Mouse (Mus musculus) embryo, embryonic 11 days (tissue): Measurements from ENCODE around the gene Gm10837.
"Not testable (repeated sequence)": the region's sequence is repeated elsewhere in the genome, so short reads cannot be mapped to it uniquely, and the experiment has no call there.

Experiments used
- DNase-seq: peaks from one replicate; pipeline ENCODE4 v3.0.0-alpha.2; 2015

Gm10837 gene

DNA sequence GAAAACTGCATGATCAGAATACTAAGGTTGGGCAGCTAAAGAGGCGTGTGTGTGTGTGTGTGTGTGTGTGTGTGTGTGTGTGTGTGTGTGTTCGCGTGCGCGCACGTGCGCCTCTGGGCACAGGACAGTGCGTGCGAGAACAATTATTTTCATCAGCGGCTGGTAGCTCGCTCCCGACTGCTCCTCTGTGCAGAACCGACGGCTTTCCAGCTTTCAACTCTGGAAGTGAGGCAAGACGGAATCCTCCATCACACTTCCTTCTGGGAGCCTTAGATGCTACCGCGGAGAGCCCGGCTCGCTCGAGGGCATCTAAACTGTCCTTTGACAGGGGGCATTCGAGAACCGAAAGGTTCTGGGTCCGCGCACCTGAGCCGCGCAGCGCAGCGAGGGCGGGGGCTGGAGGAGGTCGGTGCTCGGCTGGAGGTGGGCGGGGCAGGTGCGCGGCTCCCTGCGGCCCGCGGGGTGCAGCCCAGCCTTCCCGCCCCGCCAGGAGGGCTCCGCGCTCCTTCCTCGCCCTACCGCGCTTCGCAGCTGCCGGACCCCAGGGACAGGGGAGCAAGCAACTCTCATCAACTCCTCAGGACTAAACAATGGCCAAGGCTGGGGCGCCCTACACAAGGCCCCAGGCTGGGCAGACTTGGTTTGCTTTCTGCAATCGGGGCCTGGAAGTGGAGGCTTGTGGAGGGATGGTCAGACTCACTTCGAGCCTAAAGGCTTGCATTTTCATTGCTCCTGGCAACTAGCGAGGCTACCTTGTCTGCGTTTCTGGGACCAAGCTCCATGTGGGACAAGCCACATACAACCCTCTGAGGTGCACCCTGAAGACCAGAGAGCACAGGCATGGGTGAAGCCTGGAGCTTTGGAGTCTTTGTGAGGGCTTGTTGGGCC is at the start of gene Gm10837:
Gene Gm10837, plus strand, starts transcription at position 146 of the 888 bp plus-strand sequence.
- DNase-seq = peak; percentile 69

DNA sequence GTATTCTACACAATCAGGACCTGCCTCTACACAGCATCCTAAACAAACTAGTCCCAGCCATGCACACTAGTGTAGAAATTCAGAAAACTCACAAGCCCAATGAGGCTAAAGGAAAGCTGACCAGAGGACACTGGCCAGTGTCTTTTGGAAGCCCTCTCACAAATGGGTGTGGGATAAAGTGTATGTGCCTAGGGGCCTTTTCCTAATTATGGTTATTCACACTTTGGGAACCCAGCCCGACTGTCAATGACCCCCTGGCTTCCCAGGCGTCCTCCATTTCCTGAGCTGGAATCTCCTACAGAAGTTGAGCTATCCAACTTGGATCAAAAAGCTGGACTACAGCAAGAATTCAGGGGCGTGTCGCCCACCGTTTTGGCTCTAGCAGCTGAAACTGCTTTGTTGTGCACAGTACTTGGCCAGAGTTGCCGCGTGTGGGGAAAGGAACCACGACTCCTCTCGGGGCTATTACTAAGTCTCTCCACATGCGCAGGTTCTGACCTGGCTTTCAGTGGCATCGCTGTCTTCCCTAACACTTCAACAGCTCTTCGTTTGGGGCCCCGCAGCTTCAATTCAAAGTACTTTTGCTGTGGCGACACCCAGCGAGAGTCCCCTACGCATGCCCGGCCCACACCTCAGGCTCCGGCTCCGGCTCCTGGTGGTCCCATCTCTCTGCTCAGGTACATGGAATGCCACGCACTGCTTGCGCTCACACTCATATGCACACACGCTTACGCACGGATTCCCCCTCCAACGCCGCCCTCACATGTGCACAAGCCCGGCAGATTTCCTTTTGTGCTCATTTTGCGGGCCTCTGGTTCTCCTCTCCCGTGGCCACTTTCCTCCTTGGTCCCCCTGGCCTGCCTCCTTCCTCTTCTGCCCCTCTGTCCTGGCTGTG is 40.5 kb upstream of the Gm10837 start:
- peak; percentile 62 for DNase-seq

DNA sequence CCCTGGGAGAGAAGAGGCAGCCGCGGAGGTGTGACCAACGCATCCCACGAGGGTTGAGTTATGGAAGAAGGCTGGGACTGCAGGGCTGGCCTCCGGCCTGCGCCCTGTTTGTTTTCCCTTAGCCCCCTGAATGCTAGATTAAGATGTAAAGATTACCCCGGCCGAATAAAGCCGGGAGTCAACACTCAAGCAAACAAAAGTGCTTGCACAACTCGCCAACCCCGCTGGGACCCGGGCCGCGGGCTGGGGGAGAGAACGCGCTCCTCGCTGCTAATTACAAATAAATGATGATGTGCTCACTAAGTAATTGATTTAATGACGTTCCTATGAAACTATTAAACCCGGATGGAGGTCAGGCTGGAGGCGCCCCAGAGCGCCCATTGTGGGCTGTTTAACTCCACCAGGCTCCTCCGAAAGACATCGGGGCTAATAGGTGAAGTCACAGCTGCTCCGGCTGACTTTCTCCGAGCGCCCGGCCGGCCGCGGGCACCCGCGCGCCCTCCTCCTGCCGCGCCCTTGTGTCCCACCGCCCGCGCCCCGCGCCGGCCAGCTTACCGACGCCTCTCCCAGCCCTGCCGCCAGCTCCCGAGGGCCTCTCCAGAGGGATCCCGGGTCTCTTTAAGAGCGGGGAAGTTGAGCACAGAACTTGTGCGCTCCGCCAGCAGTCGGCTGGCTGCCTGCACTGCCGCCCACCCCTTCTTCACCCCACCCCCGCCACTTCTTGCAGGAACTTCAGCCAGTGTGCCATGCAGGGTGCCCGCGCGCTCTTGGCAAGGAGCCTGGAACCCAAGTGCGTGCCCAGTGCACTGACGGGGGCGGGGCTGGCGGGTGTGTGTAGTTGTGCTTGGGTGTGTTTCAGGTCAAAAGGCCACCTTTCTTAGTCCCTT is 39.6 kb upstream of the Gm10837 start, which contains the start of gene Gm5089:
Gene Gm5089, minus strand, starts transcription at position 620 of the 887 bp plus-strand sequence.
- DNase-seq = peak; percentile 74

DNA sequence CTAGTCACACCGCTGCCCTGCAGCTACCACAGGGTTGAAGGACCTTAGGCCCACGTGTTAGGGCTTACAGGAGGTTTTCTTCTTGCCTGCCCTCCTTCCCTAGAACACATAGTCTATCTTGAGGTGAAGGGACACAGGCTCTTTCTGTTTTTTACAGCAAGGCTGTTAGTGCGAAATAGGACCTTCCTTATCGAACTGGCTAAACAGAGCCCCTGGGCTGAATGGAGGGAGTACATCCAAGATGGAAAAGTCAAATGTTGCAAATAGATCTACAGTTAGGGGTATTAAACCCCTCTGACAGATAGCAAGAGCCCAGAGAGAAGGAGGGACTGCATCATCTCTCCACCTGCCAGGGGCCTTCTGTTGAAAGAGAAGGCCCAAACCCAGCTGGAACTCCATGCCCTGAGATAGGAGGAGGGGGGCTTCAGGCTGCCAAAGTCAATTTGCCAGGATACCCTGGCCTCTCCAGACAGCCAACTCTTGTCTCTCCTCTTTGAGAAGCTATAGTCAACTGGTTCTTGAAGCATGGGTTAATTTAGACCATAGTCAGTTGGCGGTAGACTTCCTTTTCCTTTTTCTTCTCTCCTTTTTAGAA is 38.7 kb upstream of the Gm10837 start:
- DNase-seq = no peak

DNA sequence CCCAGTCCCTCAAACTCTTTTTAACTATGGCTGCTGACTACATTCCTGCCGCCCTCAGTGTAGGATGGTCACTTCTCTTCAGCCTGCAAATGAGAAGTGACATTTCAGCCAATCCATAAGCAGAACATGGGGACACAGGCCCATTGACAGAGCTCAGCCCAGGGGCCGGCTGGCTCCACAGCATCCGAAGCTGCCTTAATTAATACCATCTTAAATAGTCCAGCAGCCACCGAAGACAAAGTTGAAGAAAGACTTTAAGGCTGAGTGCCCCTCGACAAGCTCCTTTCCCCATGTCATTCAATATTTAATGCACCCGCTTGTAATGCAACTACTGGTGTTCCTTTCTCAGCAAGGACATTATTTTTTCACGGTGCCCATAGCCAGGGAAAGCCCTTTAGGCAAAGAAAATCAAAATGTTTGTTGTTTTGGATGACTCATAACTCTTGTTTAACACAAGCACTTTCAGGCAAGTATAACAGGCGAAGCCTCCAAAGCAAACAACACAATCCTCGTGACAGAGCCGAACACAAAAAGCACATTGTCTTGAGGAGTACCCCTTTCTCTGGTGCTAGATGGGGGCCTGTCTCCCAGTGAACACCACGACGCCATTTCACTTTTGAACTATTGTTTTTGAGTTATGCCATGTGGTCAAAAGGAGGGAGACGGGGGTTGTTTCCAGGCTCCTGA is 37.5 kb upstream of the Gm10837 start:
- DNase-seq = peak; percentile 75

DNA sequence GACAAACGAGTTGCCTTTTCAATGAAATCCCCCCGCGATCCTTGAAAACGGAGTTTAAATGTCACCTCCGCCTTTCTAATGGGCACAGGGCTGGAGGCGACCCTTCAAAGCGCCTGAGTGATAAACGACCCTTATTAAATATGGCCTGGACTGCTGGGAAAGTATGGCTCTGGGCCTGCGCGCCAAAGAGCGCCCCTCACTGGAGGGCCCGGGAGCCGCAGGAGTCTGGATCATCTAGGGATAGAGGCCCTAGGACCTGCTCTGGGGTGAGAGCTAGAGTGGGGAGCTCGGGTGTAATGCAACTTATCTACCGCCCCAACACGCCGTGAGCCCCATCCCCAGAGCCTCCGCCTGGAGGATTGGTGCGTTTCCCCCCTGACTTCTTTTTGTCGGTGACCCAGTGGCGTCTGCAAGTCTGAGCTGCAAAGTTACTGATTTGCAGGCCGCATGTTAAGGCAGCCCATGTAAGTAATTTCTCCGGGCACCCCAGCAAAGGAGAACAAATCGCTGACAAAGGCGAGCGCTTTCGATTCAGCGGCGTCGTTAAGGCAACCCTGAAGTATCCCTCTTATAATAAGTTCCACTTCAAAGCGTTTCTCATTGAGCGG is 36.9 kb upstream of the Gm10837 start:
- peak; percentile 88 for DNase-seq

DNA sequence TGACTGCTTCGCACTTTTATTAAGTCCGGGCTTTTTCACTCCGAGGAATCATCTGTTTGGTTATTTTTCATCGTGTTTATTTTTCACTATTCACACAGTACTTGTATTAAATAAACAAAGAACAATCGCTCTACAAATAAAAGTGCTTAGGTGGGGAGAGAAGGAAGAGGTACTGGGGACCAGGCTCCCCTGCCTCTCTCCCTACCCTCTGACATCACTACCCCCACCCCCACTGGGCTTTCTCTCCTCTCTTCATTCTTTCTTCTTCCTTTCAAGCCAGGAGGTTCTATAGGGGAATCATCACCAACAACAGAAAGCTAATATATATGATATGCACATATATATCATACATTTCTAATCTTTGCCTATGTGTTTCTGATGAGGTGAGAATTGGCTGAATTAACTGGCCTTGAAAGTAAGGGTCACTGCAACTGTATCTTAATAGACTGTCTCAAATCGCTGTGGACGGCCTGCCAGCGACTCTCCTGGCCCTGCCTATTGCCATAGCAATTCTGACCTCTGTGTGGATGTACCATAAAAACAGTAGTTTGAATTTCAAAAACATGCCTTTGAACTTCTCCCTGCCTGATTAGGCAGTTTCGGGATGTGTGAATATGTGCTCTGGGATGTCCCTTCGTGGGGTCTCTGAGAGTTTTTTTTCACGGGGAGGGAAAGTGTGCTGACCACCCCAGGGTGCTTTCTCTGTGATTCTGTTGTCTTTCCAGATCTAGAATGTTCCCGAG is 36.2 kb upstream of the Gm10837 start:
- peak; percentile 53 for DNase-seq

DNA sequence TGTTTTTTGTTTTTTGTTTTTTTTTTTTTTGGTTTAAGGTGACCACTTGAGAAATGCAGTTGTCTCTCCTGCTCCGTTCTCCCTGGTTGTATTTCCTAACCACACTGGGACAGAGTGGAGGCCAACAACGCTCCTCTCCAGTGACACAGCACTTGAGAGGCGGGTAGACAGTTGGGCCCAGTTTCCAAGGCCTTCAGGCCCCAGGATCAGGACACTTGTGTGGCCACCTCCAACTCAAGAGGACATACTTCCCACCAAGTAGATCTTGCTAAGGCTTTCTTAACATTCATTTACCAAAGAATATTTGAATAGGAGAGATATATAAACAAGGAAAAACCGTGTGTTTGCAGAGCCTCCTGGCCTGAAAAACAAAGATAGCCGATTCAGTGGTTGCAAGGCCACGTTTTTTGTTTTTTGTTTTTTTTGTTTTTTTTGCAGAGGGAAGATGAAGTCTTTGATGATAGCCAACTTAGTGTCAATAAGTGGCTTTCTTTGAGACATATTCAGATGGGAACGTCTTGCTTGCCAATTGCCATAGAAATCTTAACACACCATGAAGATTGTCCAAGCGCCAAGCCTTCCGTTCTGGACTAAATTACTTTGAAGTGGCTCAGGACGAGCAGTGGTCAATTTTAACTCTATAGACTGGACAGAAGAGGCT is 35.4 kb upstream of the Gm10837 start:
- peak; percentile 40 for DNase-seq

DNA sequence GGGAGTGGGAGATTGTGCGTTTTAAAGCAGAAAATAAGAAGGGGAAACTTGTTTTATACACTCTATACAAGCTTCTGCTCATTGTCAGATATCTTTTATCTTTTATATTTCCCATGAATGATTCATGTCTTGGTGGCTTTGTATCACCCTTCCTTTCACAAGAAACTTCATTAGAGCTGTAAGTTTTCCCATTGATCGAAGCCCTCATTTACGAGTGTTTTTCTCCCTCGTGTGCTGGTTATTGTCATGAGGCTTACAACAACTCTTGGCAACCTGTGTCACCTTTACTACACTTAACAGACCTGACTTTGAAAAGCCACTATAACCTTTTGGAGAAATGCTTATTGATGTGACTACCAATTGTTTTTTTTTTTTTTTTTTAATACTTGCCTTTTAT is 34.8 kb upstream of the Gm10837 start:
- DNase-seq = no peak

DNA sequence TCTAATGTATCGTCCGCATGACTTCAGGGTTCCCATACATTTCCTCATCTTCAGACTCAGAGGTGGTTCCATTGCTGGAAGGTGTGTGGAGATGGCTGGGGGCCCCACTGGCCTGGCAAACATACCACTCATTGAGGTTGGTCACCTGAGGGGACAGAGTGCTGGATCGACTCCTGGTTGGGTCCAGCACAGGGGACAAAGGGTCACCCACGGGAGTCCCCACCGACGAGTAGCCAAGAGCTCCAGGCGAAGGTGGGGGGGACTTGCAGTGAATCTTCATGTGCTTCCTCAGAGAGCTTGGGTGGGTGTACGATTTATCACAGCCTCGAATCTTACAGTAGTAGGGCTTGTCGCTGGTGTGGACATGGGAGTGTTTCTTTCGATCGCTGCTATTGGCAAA is 31.1 kb upstream of the Gm10837 start:
- not testable (repeated sequence) for DNase-seq

DNA sequence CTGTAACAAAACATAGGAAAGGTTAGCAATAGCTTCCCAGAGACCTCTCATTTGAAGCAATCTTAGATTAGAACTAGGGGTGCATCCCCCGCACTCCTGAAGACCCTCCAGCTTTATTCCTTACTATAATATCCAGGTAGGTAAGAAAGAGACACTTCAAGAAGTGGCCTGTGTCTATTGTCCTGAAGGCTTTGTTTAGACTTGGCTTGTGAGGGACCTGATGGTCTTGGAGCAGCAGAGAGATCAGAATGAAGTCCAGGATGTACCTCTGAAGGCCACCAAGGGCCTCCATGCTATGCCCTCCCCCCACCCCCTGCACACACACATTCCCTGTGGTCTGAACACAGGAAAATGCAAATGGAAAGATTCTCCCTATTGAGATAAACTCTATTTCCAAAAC is 30.6 kb upstream of the Gm10837 start:
- no peak for DNase-seq

DNA sequence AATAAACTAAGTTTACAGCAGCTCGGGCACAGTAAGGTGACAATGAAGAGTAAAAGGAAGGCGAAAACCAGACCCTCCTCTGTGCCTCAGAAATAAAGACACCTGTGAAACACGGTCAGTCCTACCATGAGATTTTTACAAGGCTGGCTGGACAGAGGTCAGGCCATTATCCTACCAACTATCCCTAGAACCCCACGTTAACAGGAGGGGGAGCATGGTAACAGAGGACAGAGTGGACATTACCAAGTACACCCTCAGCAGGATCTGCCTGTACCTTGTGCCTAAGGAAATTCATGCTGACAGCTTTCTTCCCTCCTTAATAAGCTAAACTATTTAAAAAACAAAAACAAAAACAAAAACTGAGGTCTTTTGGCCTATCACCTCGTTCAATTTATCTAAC is 30.2 kb upstream of the Gm10837 start:
- no peak for DNase-seq

DNA sequence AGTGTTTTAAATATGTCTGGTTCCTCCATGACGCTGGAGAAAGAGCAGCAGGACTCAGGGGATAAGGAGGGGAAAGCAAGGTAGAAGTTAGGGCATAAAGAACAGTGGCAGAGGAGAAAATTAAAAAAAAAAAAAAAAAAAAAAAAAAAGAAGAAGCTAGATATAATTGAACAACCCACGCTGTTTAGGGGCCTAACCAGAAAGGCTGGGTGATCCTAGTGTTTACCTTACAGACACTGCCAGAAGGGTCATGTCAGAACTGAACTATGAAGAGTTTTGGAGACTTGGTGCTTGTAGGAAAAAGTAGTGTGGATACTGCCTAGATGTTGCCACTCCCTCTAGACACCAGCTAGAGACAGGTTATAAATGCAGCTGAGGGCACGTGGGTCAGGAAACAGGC is 28.9 kb upstream of the Gm10837 start:
- no peak for DNase-seq

DNA sequence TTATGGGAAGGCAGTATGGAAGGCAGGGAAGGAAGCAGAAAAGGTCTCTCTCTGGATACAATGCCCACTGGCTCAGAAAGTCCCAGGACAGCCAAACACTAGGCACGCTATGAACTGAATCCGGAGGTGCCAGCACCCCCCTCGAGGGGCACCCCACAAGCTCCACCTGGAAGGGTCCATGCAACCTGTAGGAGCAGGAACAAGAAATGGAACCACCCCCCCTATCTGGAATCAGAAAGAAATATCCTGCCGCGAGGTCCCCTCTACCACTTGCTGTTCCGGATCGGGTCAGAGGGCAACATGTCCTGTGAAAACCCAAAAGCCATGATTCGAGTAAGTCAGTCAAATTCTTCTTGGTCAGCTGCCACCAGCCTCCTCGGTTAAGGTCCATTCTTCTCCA is 28.4 kb upstream of the Gm10837 start:
- DNase-seq = peak; percentile 32

DNA sequence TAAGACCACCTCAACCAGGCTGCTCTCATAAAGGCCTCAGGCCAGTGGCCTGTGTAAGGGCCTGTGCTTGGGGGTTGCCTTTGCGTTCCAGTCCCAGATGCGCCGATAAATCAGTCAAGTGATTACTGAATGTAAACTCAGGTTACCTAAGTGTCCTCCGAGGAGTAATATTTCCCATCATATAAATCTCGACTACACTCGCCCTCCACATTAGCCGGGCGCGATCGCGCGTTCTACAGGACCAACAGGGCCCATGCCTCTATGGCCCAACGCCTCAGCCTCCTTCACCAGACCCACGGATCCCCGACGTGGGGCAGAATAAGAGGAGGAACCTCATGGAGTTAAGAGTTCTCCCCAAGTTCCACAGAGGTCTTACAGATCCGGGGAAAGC is 27.7 kb upstream of the Gm10837 start:
- peak; percentile 52 for DNase-seq

DNA sequence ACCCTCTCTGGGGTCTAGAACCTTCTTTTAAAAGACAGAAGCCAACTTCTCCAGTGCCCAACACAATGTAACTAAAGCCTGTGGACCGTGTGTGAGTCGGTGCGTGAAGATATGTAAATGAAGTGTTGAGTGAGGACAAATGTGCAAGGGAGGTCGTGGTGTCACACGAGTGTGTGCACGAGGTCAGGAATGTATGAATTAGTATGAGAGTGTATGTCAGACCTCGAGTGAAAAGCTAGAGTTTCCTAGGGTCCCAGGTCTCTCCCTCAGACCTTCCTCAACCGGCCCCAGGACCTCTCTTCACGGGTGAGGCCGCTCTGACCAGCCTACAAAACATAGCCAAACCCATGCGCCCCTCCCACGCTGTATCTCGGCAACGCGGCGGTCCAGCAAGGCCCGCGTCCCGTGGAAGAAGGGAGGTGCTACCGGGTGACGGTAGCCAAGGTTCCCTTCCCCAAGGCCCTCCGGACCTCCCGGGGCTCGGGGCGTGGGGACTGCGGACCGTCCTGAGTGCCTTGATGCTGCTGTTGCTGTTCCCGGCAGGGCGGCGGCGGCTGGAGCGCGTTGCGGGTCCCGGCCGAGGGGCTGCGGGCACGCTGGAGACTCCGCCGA is 27.2 kb upstream of the Gm10837 start:
- DNase-seq = no peak

DNA sequence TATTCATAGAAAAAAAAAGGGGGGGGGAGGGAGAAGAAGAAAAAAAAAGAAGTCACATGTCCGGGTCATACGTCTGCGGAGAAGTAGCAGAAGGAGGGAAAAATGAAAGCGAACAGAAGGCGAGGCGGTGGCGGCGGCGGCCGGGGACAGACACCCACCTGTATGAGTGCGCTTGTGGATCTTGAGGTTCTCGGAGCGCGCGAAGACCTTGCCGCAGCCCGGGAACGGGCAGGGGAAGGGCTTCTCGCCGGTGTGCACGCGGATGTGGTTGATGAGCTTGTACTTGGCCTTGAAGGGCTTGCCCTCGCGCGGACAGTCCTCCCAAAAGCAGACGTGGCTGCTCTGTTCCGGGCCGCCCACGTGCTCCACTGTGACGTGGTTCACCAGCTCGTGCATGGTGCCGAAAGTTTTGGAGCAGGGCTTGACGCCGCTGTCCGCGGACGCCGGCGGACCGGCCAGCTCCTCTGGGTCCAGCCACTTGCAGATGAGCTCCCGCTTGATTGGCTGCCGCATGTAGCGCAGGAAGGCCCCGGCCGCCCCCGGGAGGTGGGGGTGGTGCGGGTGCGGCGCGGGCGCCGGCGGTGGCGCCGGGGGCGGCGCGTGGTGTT is 26.5 kb upstream of the Gm10837 start:
- peak; percentile 79 for DNase-seq

DNA sequence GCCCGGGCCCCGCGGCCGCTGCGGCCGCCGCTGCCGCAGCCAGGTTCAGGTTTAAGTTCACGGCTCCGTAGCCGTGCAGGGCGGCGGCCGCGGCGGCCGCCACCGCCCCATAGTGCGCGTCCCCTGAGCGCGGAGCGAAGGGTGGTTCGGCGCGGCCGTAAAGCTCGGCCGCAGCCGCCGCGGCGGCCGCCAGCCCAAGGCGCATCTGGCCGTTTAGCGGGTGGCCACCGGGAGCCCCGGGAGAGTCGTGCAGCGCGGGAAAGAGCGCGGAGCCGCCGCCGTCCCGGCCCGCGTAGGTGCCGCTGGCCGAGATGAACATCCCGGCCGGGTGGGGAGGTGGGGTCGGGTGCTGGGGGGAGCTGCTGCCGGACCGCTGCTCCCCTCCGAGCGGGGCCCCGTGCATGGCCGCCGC is 26.0 kb upstream of the Gm10837 start:
- DNase-seq = peak; percentile 69
